Mouse (Mus musculus): ENCODE results near the gene Cers5. TPM values are rescaled to one million over a fixed set of nuclear protein-coding genes. Genes with fewer than 3 reads are reported as not detected.

Cers5 gene
- total RNA-seq, 2 experiments from 2014 or later, result 39.0 to 44.3 TPM

Other genes starting within 250 kb of the Cers5 start
- gene Faim2, start 244.7 kb downstream of the Cers5 start, total RNA-seq (2021), result 100 to 1,000 TPM in 1 of 2 experiments, 10 to 100 TPM in 1; 98.1 to 101 TPM
- gene Aqp2, start 193.8 kb downstream of the Cers5 start, total RNA-seq (2021), result not detected
- under 1 TPM; 0.32 to 0.62 TPM for gene Aqp5, start 182.1 kb downstream of the Cers5 start, total RNA-seq (2021)
- gene Aqp6, start 171.5 kb downstream of the Cers5 start, total RNA-seq (2021), result not detected
- gene Racgap1, start 121.2 kb downstream of the Cers5 start, total RNA-seq (2021), result 10 to 100 TPM; 13.6 TPM
- 10 to 100 TPM; 50.7 to 54.6 TPM for gene Asic1, start 102.5 kb downstream of the Cers5 start, total RNA-seq (2021)
- gene Smarcd1, start 70.8 kb downstream of the Cers5 start, total RNA-seq (2021), result 10 to 100 TPM; 89.4 to 94.3 TPM
- gene Gm17349, start 67.4 kb downstream of the Cers5 start, total RNA-seq (2021), result 1 to 10 TPM; 1.5 to 2.2 TPM
- 10 to 100 TPM; 35.3 to 39.3 TPM for gene Gpd1, start 55.4 kb downstream of the Cers5 start, total RNA-seq (2021)
- gene Cox14, start 47.3 kb downstream of the Cers5 start, total RNA-seq (2021), result 100 to 1,000 TPM in 1 of 2 experiments, 10 to 100 TPM in 1; 97.4 to 107 TPM
- gene Lima1, start 102.6 kb upstream of the Cers5 start, total RNA-seq (2021), result 10 to 100 TPM; 15.3 to 15.5 TPM
- under 1 TPM; 0.04 to 0.18 TPM for gene Fam186a, start 194.2 kb upstream of the Cers5 start, total RNA-seq (2021)
- 10 to 100 TPM; 48.8 to 53.9 TPM for gene Larp4, start 197.2 kb upstream of the Cers5 start, total RNA-seq (2021)

Data from layer of hippocampus, postnatal 10 days (tissue).